Comparison of ENCODE assay signal across 8 mouse cellular contexts in genomic region chr6:124993876-124994275, GRCm38 (mm10). TPM values are rescaled to one million over a fixed set of nuclear protein-coding genes. Genes with fewer than 3 reads are reported as not detected.
DNase-seq lines count a peak whose midpoint lies in the region; ATAC-seq and TF ChIP-seq lines count a peak whose summit lies in the region.

No protein-coding gene starts in this region.

- no peaks in the 10 kb centered on the region for H3K36me3 ChIP-seq in kidney, postnatal 0 days (ENCODE audit: insufficient read depth, low read length)
- no peaks in the 10 kb centered on the region for H3K36me3 ChIP-seq in forebrain, embryonic 13.5 days (ENCODE audit: poor library complexity, severe bottlenecking)
- no peaks in the 10 kb centered on the region for H3K36me3 ChIP-seq in midbrain, embryonic 15.5 days (replicated peaks)

- DNase-seq in kidney, postnatal 0 days (ENCODE audit: low spot score): peak; percentile 77
- no peak for DNase-seq in kidney, adult 11 months
- DNase-seq in ZHBTc4 (ENCODE audit: low read depth, low spot score): peak; percentile 89
- DNase-seq in spleen, adult 18-20 months: no peak
- no peak for DNase-seq in thymus, postnatal 10 days (ENCODE audit: low spot score in 2 of 2)
- DNase-seq in gastrocnemius, postnatal 4 days (ENCODE audit: low spot score in 2 of 2): no peak

- no peak overlapping the region for H3K4me2 ChIP-seq in kidney, postnatal 0 days (ENCODE audit: low read length)
- peak overlapping the region; percentile 8; the same call in 1 of the 2 replicates for H3K4me2 ChIP-seq in forebrain, embryonic 13.5 days
- peak overlapping the region; percentile 32 for H3K4me2 ChIP-seq in midbrain, embryonic 15.5 days

- TF ChIP-seq CTCF in kidney, postnatal 0 days (IDR thresholded peaks at IDR 0.05; ENCODE audit: low read depth): peak; percentile 42; the same call in 1 of the 2 replicates

- WGBS in kidney, postnatal 0 days: 6% methylated on average over 11 of the region's 11 CpGs
- 12% methylated on average over 11 of the region's 11 CpGs for WGBS in forebrain, embryonic 13.5 days
- 11% methylated on average over 11 of the region's 11 CpGs for WGBS in midbrain, embryonic 15.5 days

- peaks cover 26% of the 10 kb centered on the region for H3K27me3 ChIP-seq in kidney, postnatal 0 days (ENCODE audit: insufficient read depth, low read length)
- H3K27me3 ChIP-seq in forebrain, embryonic 13.5 days: peaks cover 57% of the 10 kb centered on the region
- peaks cover 15% of the 10 kb centered on the region for H3K27me3 ChIP-seq in midbrain, embryonic 15.5 days (replicated peaks)

- no peak overlapping the region for H3K9ac ChIP-seq in kidney, postnatal 0 days (ENCODE audit: low read depth, low read length)
- H3K9ac ChIP-seq in forebrain, embryonic 13.5 days: 0 out of 2 replicates have a peak overlapping the region, but pooled peaks have one; percentile 54
- peak overlapping the region; percentile 34; the same call in 1 of the 2 replicates for H3K9ac ChIP-seq in midbrain, embryonic 15.5 days

- no peak overlapping the region for H3K27ac ChIP-seq in kidney, postnatal 0 days
- no peak overlapping the region for H3K27ac ChIP-seq in forebrain, embryonic 13.5 days
- 0 out of 2 replicates have a peak overlapping the region, but pooled peaks have one; percentile 32 for H3K27ac ChIP-seq in midbrain, embryonic 15.5 days

- ATAC-seq in kidney, postnatal 0 days (replicated peaks; ENCODE audit: low FRiP score, low read depth): peak; percentile 60
- ATAC-seq in forebrain, embryonic 13.5 days: no peak
- no peak for ATAC-seq in midbrain, embryonic 15.5 days (replicated peaks)

- peaks cover 10% of the 10 kb centered on the region for H3K4me1 ChIP-seq in kidney, postnatal 0 days (replicated peaks; ENCODE audit: insufficient read depth, low read length)
- peaks cover 27% of the 10 kb centered on the region for H3K4me1 ChIP-seq in forebrain, embryonic 13.5 days
- H3K4me1 ChIP-seq in midbrain, embryonic 15.5 days: peaks cover 32% of the 10 kb centered on the region

- H3K9me3 ChIP-seq in kidney, postnatal 0 days (replicated peaks; ENCODE audit: low read length): no peaks in the 10 kb centered on the region
- peaks cover 8% of the 10 kb centered on the region for H3K9me3 ChIP-seq in forebrain, embryonic 13.5 days (replicated peaks)
- no peaks in the 10 kb centered on the region for H3K9me3 ChIP-seq in midbrain, embryonic 15.5 days

- no peak overlapping the region for H3K4me3 ChIP-seq in kidney, postnatal 0 days (replicated peaks; ENCODE audit: low read depth, low read length)
- no peak overlapping the region for H3K4me3 ChIP-seq in forebrain, embryonic 13.5 days
- H3K4me3 ChIP-seq in midbrain, embryonic 15.5 days: 0 out of 2 replicates have a peak overlapping the region, but pooled peaks have one; percentile 15

RNA-seq across cellular contexts. Expression of gene Pianp, which starts 2.6 kb away (rescaled TPM):
- 2.0 and 2.1 TPM in 2 replicates for polyA plus RNA-seq in kidney, postnatal 0 days (2015; fragmentation: Nextera tagmentation; extraction: Ambion mirVana)
- polyA plus RNA-seq in forebrain, embryonic 13.5 days (2015; fragmentation: Nextera tagmentation; extraction: Ambion mirVana): 13.0 and 16.1 TPM in 2 replicates
- 70.8 and 75.8 TPM in 2 replicates for polyA plus RNA-seq in midbrain, embryonic 15.5 days (2015; fragmentation: Nextera tagmentation; extraction: Ambion mirVana)
- under 1 TPM; 0.56 to 0.67 TPM for total RNA-seq in gastrocnemius, postnatal 4 days (2021)

RNA-seq across cellular contexts. Expression of gene Zfp384, which starts 15.1 kb away (rescaled TPM):
- 11.3 and 11.4 TPM in 2 replicates for polyA plus RNA-seq in kidney, postnatal 0 days (2015; fragmentation: Nextera tagmentation; extraction: Ambion mirVana)
- polyA plus RNA-seq in forebrain, embryonic 13.5 days (2015; fragmentation: Nextera tagmentation; extraction: Ambion mirVana): 18.1 and 19.9 TPM in 2 replicates
- polyA plus RNA-seq in midbrain, embryonic 15.5 days (2015; fragmentation: Nextera tagmentation; extraction: Ambion mirVana): 19.1 and 19.9 TPM in 2 replicates
- 10 to 100 TPM; 28.1 to 32.8 TPM for total RNA-seq in gastrocnemius, postnatal 4 days (2021)

RNA-seq across cellular contexts. Expression of gene Cops7a, which starts 28.5 kb away (rescaled TPM):
- 153 and 157 TPM in 2 replicates for polyA plus RNA-seq in kidney, postnatal 0 days (2015; fragmentation: Nextera tagmentation; extraction: Ambion mirVana)
- polyA plus RNA-seq in forebrain, embryonic 13.5 days (2015; fragmentation: Nextera tagmentation; extraction: Ambion mirVana): 89.0 and 99.3 TPM in 2 replicates
- polyA plus RNA-seq in midbrain, embryonic 15.5 days (2015; fragmentation: Nextera tagmentation; extraction: Ambion mirVana): 94.5 and 95.5 TPM in 2 replicates
- total RNA-seq in gastrocnemius, postnatal 4 days (2021): 10 to 100 TPM; 86.3 to 86.8 TPM

RNA-seq across cellular contexts. Expression of gene Ing4, which starts 45.7 kb away (rescaled TPM):
- 118 and 119 TPM in 2 replicates for polyA plus RNA-seq in kidney, postnatal 0 days (2015; fragmentation: Nextera tagmentation; extraction: Ambion mirVana)
- polyA plus RNA-seq in forebrain, embryonic 13.5 days (2015; fragmentation: Nextera tagmentation; extraction: Ambion mirVana): 190 and 200 TPM in 2 replicates
- polyA plus RNA-seq in midbrain, embryonic 15.5 days (2015; fragmentation: Nextera tagmentation; extraction: Ambion mirVana): 165 and 178 TPM in 2 replicates
- total RNA-seq in gastrocnemius, postnatal 4 days (2021): 10 to 100 TPM; 54.1 to 54.2 TPM

RNA-seq across cellular contexts. Expression of gene Acrbp, which starts 55.6 kb away (rescaled TPM):
- polyA plus RNA-seq in kidney, postnatal 0 days (2015; fragmentation: Nextera tagmentation; extraction: Ambion mirVana): 4.2 and 4.5 TPM in 2 replicates
- polyA plus RNA-seq in forebrain, embryonic 13.5 days (2015; fragmentation: Nextera tagmentation; extraction: Ambion mirVana): 19.1 and 20.9 TPM in 2 replicates
- 18.4 and 19.6 TPM in 2 replicates for polyA plus RNA-seq in midbrain, embryonic 15.5 days (2015; fragmentation: Nextera tagmentation; extraction: Ambion mirVana)
- 1 to 10 TPM; 3.9 to 4.6 TPM for total RNA-seq in gastrocnemius, postnatal 4 days (2021)

Comparison
In these comparisons a context has a peak if more than half of its experiments do, and no peak if none do; other contexts are left out.
1. DNase-seq: peak in kidney, postnatal 0 days (single experiment) and ZHBTc4 (single experiment); none in kidney, adult 11 months (single experiment), spleen, adult 18-20 months (0 of 2), thymus, postnatal 10 days (0 of 2) and gastrocnemius, postnatal 4 days (0 of 2).